Mouse (Mus musculus): Measurements from ENCODE around the gene Fgl2. TPM values are rescaled to one million over a fixed set of nuclear protein-coding genes. Genes with fewer than 3 reads are reported as not detected.

Fgl2 gene
- polyA plus RNA-seq, 1 experiment from 2014 or later: 2.5 TPM

- no peak for DNase-seq (ENCODE audit: low spot score, missing footprints)
- no peak overlapping the region for H3K4me3 ChIP-seq (ENCODE audit: low read depth, low read length)
- 84% methylated on average over 3 of the region's 3 CpGs for WGBS
- no peak overlapping the region for H3K27ac ChIP-seq (ENCODE audit: low read depth, low read length)
- H3K4me2 ChIP-seq: no peak overlapping the region
- H3K9me3 ChIP-seq (ENCODE audit: control insufficient read depth, low read length): no peaks in the 10 kb centered on the region
- no peak for ATAC-seq (ENCODE audit: low FRiP score)
- no peak overlapping the region for H3K9ac ChIP-seq (ENCODE audit: low read length)
- H3K36me3 ChIP-seq (ENCODE audit: control insufficient read depth, insufficient read depth, low read length): no peaks in the 10 kb centered on the region
- peaks cover 5% of the 10 kb centered on the region; the same call in 1 of the 2 replicates for H3K4me1 ChIP-seq (ENCODE audit: control insufficient read depth, insufficient read depth, low read length)
- H3K27me3 ChIP-seq (ENCODE audit: control insufficient read depth, insufficient read depth, low read length): no peaks in the 10 kb centered on the region
Observed at GRCm38 (mm10) chr5:21358648-21359047, 13.8 kb upstream of the Fgl2 start.

DNA sequence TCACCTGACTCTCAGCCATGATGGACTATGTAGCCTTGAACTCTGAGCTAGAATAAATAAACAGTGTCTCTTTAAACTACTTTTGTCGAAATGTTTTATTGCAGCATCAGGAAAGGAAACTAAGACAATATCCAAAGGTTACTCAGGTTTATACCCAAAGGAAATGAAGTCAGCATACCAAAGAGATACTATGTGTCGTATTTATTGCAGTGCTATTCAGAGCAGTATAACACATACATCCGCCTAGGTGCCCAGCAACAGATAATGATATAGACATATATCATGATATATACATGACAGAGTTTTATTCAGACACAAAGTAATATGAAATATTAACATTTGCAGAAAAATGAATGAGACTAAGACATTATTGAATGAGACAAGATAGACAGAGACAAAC, 9.1 kb upstream of the Fgl2 start:
- no peak overlapping the region for H3K4me3 ChIP-seq (ENCODE audit: low read depth, low read length)
- H3K9ac ChIP-seq (ENCODE audit: low read length): no peak overlapping the region
- no peaks in the 10 kb centered on the region for H3K4me1 ChIP-seq (ENCODE audit: control insufficient read depth, insufficient read depth, low read length)
- 85% methylated on average over 3 of the region's 3 CpGs for WGBS
- ATAC-seq (ENCODE audit: low FRiP score) (no peak), DNase-seq (ENCODE audit: low spot score, missing footprints) (no peak)
- H3K4me2 ChIP-seq: no peak overlapping the region
- H3K27ac ChIP-seq (ENCODE audit: low read depth, low read length): no peak overlapping the region
- H3K9me3 ChIP-seq (ENCODE audit: control insufficient read depth, low read length): no peaks in the 10 kb centered on the region
- no peaks in the 10 kb centered on the region for H3K36me3 ChIP-seq (ENCODE audit: control insufficient read depth, insufficient read depth, low read length)
- no peaks in the 10 kb centered on the region for H3K27me3 ChIP-seq (ENCODE audit: control insufficient read depth, insufficient read depth, low read length)

DNA sequence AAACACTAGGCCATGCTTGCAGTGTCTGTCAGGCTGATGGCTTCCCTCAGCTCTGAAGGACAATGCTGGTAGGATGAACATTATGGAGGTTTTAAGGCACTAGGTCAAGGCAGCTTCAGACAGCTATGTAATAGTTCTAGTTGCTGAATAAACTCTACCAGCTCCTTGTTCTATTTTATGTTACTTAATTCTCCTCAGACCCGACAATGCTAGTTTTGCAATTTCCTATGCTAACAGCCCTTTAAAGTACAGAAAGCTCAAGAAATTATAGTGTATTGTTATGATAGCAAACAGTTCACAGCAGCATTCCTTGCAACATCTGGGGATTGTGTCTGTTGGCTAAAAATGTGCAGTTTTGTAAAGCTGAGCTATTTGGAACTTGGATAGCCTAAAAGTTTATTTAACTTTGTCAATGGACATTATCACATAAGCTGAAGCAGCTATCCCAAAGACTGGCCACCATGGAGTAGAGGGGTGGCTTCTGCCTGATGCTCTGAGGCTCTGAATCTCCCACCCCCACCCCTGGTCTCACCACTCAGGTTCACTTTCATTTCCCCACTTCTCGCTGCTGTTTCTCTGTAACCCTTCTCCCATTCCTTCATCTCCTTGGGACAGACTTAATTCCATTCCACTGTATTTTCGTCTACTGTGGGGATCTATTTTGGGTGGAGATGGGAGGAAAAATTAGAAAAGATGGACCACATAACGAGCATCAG, 5.9 kb upstream of the Fgl2 start:
- no peak overlapping the region for H3K4me3 ChIP-seq (ENCODE audit: low read depth, low read length)
- DNase-seq (ENCODE audit: low spot score, missing footprints) (no peak), ATAC-seq (ENCODE audit: low FRiP score) (no peak)
- H3K27ac ChIP-seq (ENCODE audit: low read depth, low read length): no peak overlapping the region
- no peaks in the 10 kb centered on the region for H3K27me3 ChIP-seq (ENCODE audit: control insufficient read depth, insufficient read depth, low read length)
- no peaks in the 10 kb centered on the region for H3K9me3 ChIP-seq (ENCODE audit: control insufficient read depth, low read length)
- no peak overlapping the region for H3K4me2 ChIP-seq
- no peak overlapping the region for H3K9ac ChIP-seq (ENCODE audit: low read length)
- H3K4me1 ChIP-seq (ENCODE audit: control insufficient read depth, insufficient read depth, low read length): no peaks in the 10 kb centered on the region
- WGBS: 58% methylated on average over 4 of the region's 4 CpGs
- no peaks in the 10 kb centered on the region for H3K36me3 ChIP-seq (ENCODE audit: control insufficient read depth, insufficient read depth, low read length)

GRCm38 (mm10) chr5:21367514-21367913, 4.9 kb upstream of the Fgl2 start:
- H3K36me3 ChIP-seq (ENCODE audit: control insufficient read depth, insufficient read depth, low read length): no peaks in the 10 kb centered on the region
- H3K4me2 ChIP-seq: no peak overlapping the region
- no peak overlapping the region for H3K4me3 ChIP-seq (ENCODE audit: low read depth, low read length)
- H3K9me3 ChIP-seq (ENCODE audit: control insufficient read depth, low read length): no peaks in the 10 kb centered on the region
- ATAC-seq (ENCODE audit: low FRiP score) (no peak), DNase-seq (ENCODE audit: low spot score, missing footprints) (no peak)
- WGBS: 6% methylated on average over 2 of the region's 2 CpGs
- H3K27me3 ChIP-seq (ENCODE audit: control insufficient read depth, insufficient read depth, low read length): no peaks in the 10 kb centered on the region
- peaks cover 5% of the 10 kb centered on the region; the same call in 1 of the 2 replicates for H3K4me1 ChIP-seq (ENCODE audit: control insufficient read depth, insufficient read depth, low read length)
- H3K9ac ChIP-seq (ENCODE audit: low read length): no peak overlapping the region
- no peak overlapping the region for H3K27ac ChIP-seq (ENCODE audit: low read depth, low read length)

GRCm38 (mm10) chr5:21370218-21370947, 2.1 kb upstream of the Fgl2 start:
- Histone ChIP-seq H3K27ac (ENCODE audit: low read depth, low read length) (no peak overlapping the region), H3K9me3 (ENCODE audit: control insufficient read depth, low read length) (no peaks in the 10 kb centered on the region), H3K36me3 (ENCODE audit: control insufficient read depth, insufficient read depth, low read length) (no peaks in the 10 kb centered on the region), H3K4me2 (no peak overlapping the region), H3K4me1 (ENCODE audit: control insufficient read depth, insufficient read depth, low read length) (peaks cover 5% of the 10 kb centered on the region; the same call in 1 of the 2 replicates), H3K4me3 (ENCODE audit: low read depth, low read length) (no peak overlapping the region), H3K9ac (ENCODE audit: low read length) (no peak overlapping the region), H3K27me3 (ENCODE audit: control insufficient read depth, insufficient read depth, low read length) (no peaks in the 10 kb centered on the region)
- ATAC-seq (ENCODE audit: low FRiP score) (no peak), DNase-seq (ENCODE audit: low spot score, missing footprints) (no peak)
- 89% methylated on average over 5 of the region's 5 CpGs for WGBS

DNA sequence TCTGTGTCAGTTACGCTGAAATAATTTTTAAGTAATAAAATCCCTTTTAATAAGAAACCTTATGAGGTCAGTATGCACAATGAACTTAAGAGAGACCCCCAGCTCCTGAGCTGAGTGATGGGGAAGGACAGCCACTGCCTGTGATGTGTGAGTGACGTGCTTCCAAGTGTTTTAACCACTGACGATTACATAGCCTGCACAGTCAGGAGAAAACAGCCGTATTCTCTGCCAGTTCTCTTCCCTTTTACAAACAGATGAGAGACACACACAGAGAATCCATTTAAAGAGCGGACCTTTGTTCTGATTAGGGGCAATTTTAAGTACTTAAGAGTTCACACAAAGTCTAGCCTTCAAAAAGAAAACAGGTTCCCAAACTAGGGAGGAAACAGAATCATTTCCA, 522 bp upstream of the Fgl2 start:
- Histone ChIP-seq H3K27ac (ENCODE audit: low read depth, low read length) (no peak overlapping the region), H3K9ac (ENCODE audit: low read length) (peak overlapping the region; percentile 75), H3K4me3 (ENCODE audit: low read depth, low read length) (peak overlapping the region; percentile 46; the same call in 1 of the 2 replicates), H3K4me1 (ENCODE audit: control insufficient read depth, insufficient read depth, low read length) (peaks cover 5% of the 10 kb centered on the region; the same call in 1 of the 2 replicates), H3K4me2 (peak overlapping the region; percentile 77), H3K27me3 (ENCODE audit: control insufficient read depth, insufficient read depth, low read length) (no peaks in the 10 kb centered on the region), H3K9me3 (ENCODE audit: control insufficient read depth, low read length) (no peaks in the 10 kb centered on the region), H3K36me3 (ENCODE audit: control insufficient read depth, insufficient read depth, low read length) (no peaks in the 10 kb centered on the region)
- DNase-seq (ENCODE audit: low spot score, missing footprints) (peak; percentile 85), ATAC-seq (ENCODE audit: low FRiP score) (peak; percentile 15; the same call in 1 of the 2 replicates)
- 43% methylated on average over 5 of the region's 5 CpGs for WGBS

- H3K4me3 ChIP-seq (ENCODE audit: low read depth, low read length): peak overlapping the region; percentile 46
- no peaks in the 10 kb centered on the region for H3K9me3 ChIP-seq (ENCODE audit: control insufficient read depth, low read length)
- WGBS: 73% methylated on average over 7 of the region's 7 CpGs
- DNase-seq (ENCODE audit: low spot score, missing footprints): no peak
- H3K4me2 ChIP-seq: peak overlapping the region; percentile 77
- no peak overlapping the region; the same call in 1 of the 2 replicates for H3K9ac ChIP-seq (ENCODE audit: low read length)
- H3K4me1 ChIP-seq (ENCODE audit: control insufficient read depth, insufficient read depth, low read length): peaks cover 5% of the 10 kb centered on the region; the same call in 1 of the 2 replicates
- ATAC-seq (ENCODE audit: low FRiP score): no peak
- H3K27me3 ChIP-seq (ENCODE audit: control insufficient read depth, insufficient read depth, low read length): no peaks in the 10 kb centered on the region
- no peak overlapping the region for H3K27ac ChIP-seq (ENCODE audit: low read depth, low read length)
- H3K36me3 ChIP-seq (ENCODE audit: control insufficient read depth, insufficient read depth, low read length): no peaks in the 10 kb centered on the region
Observed at GRCm38 (mm10) chr5:21373180-21373518, 707 bp downstream of the Fgl2 start.

DNA sequence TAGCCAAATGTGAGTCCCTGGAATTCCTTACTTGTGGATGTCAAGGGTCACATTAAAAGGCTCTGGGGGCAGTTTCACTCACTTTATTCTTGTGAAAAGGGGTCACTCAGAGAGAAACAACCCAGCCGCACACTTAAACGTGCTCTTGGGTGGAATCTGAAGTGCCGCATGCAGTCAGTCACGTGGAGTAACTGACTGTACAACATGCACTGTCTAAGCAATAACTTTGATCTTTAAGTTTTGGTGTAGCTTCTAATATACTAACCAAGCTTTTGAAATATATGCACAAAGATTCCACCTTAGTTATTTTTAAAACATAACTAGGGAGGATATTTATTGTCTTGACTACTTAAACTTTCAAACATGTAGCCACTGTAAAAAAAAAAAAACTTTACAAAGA, 4.5 kb downstream of the Fgl2 start:
- peaks cover 3% of the 10 kb centered on the region; the same call in 1 of the 2 replicates for H3K4me1 ChIP-seq (ENCODE audit: control insufficient read depth, insufficient read depth, low read length)
- no peaks in the 10 kb centered on the region for H3K27me3 ChIP-seq (ENCODE audit: control insufficient read depth, insufficient read depth, low read length)
- no peaks in the 10 kb centered on the region for H3K9me3 ChIP-seq (ENCODE audit: control insufficient read depth, low read length)
- no peak overlapping the region for H3K4me3 ChIP-seq (ENCODE audit: low read depth, low read length)
- no peak overlapping the region for H3K27ac ChIP-seq (ENCODE audit: low read depth, low read length)
- H3K36me3 ChIP-seq (ENCODE audit: control insufficient read depth, insufficient read depth, low read length): no peaks in the 10 kb centered on the region
- H3K9ac ChIP-seq (ENCODE audit: low read length): no peak overlapping the region
- ATAC-seq (ENCODE audit: low FRiP score) (no peak), DNase-seq (ENCODE audit: low spot score, missing footprints) (no peak)
- 83% methylated on average over 4 of the region's 4 CpGs for WGBS
- no peak overlapping the region for H3K4me2 ChIP-seq

DNA sequence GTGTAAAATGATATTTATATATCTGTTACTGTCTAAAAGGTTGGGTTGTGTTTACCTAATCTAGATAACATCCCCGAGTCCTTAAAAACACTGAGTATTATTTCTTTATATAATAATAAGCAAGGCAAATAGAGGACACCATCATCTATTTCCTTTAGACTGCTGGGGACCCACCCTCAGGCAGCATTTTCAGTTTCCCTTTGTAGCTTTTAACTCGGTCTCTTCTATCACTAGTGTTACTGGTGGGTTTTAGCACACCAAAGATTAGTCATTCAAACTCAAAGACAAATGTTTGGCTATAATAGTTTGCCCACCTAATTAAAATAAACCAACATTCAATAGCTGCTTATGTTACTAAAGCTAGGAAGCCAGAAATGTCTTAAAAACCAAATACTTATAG, 6.0 kb downstream of the Fgl2 start:
- 81% methylated on average over 2 of the region's 2 CpGs for WGBS
- H3K9me3 ChIP-seq (ENCODE audit: control insufficient read depth, low read length): no peaks in the 10 kb centered on the region
- H3K27ac ChIP-seq (ENCODE audit: low read depth, low read length): no peak overlapping the region
- H3K4me2 ChIP-seq: no peak overlapping the region
- H3K4me1 ChIP-seq (ENCODE audit: control insufficient read depth, insufficient read depth, low read length): no peaks in the 10 kb centered on the region
- no peak for ATAC-seq (ENCODE audit: low FRiP score)
- no peaks in the 10 kb centered on the region for H3K27me3 ChIP-seq (ENCODE audit: control insufficient read depth, insufficient read depth, low read length)
- no peak overlapping the region for H3K4me3 ChIP-seq (ENCODE audit: low read depth, low read length)
- no peaks in the 10 kb centered on the region for H3K36me3 ChIP-seq (ENCODE audit: control insufficient read depth, insufficient read depth, low read length)
- DNase-seq (ENCODE audit: low spot score, missing footprints): no peak
- no peak overlapping the region for H3K9ac ChIP-seq (ENCODE audit: low read length)
